Mouse (Mus musculus): ENCODE measurements around the gene Kcng1.

DNA sequence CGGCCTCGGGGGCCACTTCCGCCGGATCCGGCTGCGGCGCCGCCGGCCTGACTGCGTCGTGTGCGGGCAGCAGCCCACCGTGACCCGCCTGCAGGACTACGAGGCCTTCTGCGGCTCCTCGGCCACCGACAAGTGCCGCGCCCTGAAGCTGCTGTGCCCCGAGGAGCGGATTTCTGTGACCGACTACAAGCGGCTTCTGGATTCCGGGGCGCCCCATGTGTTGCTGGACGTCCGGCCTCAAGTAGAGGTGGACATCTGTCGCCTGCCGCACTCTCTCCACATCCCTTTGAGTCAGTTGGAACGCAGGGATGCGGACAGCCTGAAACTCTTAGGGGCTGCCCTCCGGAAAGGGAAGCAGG lies 50.1 kb downstream of the Kcng1 start:
- TF ChIP-seq EP300 (optimal IDR thresholded peaks at IDR 0.05) (no peak), CTCF (IDR thresholded peaks at IDR 0.05; ENCODE audit: low read depth) (no peak)

Data from stomach, postnatal 0 days (tissue).